Mouse (Mus musculus) activated CD4-positive, CD25-positive, alpha-beta regulatory T cell (primary cell): ENCODE data around the gene Rnaseh2c. TPM values are rescaled to one million over a fixed set of nuclear protein-coding genes. Genes with fewer than 3 reads are reported as not detected.

ENCODE experiments used
- polyA plus RNA-seq, 2 experiments: library from polyadenylated mRNA; unstranded; fragments of 100-300 nt; shearing (Covaris generic); gene quantifications; one replicate each; pipeline ENCODE4 v1.2.1; 2017

Rnaseh2c gene
- polyA plus RNA-seq = 100 to 1,000 TPM; 104 to 115 TPM

GRCm38 (mm10) chr19:5601752-5602541 lies at the start of gene Rnaseh2c:
Rnaseh2c (plus strand) TSS chr19:5601873.

GRCm38 (mm10) chr19:5560457-5561041 lies 41.1 kb upstream of the Rnaseh2c start, which contains the start of gene Ovol1:
Ovol1 (minus strand) TSS chr19:5560646.

GRCm38 (mm10) chr19:5567534-5568469 lies 33.9 kb upstream of the Rnaseh2c start, which contains the start of gene Ap5b1:
Ap5b1 (plus strand) TSS chr19:5568025.

DNA sequence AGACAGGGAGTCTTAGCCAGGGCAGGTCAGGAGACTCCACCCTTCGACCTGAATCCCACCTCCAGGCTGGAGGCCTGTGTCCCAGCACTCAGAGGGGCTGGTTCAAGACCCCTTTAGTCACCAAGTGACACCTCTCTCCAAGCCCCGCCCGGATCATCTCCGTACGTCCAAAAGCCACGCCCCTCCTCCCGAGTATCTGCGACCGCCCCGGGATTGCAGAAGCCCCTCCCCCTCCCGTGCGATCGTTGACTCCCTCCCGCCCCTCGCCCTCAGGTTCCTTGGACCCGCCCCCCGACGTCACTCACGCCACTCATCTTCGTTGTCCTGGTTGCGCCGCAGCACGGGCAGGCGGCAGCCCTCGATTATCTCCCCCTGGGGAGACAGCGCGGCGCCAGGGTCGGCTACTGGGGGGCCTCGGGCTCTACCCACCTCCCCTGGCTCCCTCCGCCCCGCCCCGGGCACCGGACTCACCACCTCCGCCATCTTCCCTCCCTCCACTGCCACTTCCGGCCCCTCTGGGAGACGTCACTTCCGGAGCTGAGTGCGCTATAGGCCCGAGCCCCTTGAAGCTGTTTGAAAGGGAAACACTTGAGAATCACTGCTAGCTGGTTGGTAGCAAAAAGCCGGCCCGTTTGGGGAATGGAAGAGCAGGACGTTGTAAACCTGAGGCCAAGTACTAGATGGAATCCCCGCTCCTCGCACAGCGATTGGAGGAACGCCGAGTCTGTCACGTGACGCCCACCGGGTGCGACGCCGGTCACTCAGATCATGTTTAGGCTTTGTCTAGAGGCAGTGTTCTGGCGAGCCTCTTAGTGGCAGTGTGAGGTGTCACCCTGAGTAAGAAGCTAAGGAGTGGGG lies 8.1 kb downstream of the Rnaseh2c start, which contains the start of gene Kat5:
Kat5 (minus strand) TSS at position 691 of the 858 bp plus-strand sequence.

GRCm38 (mm10) chr19:5637069-5638047 lies 35.7 kb downstream of the Rnaseh2c start, which contains the start of gene Rela:
Rela (plus strand) TSS chr19:5637483.

Other genes starting within 250 kb of the Rnaseh2c start
- gene Eif1ad, start 235.1 kb upstream of the Rnaseh2c start, polyA plus RNA-seq = 10 to 100 TPM; 51.1 to 61.3 TPM
- gene Banf1, start 234.7 kb upstream of the Rnaseh2c start, polyA plus RNA-seq = 100 to 1,000 TPM; 260 to 336 TPM
- 100 to 1,000 TPM; 177 to 178 TPM for gene Sart1, start 213.2 kb upstream of the Rnaseh2c start, polyA plus RNA-seq
- gene Tsga10ip, start 199.3 kb upstream of the Rnaseh2c start, polyA plus RNA-seq = 1 to 10 TPM in 1 of 2 experiments, under 1 TPM in 1; 0.94 to 1.5 TPM
- 100 to 1,000 TPM; 175 to 253 TPM for gene Drap1, start 176.9 kb upstream of the Rnaseh2c start, polyA plus RNA-seq
- gene AI837181, start 176.7 kb upstream of the Rnaseh2c start, polyA plus RNA-seq = 10 to 100 TPM; 35.9 to 38.9 TPM
- gene Fosl1, start 154.3 kb upstream of the Rnaseh2c start, polyA plus RNA-seq = under 1 TPM in 1 of 2 experiments, not detected in 1; 0.10 TPM
- gene Ccdc85b, start 144.0 kb upstream of the Rnaseh2c start, polyA plus RNA-seq = 10 to 100 TPM; 10.6 to 11.9 TPM
- gene Fibp, start 141.3 kb upstream of the Rnaseh2c start, polyA plus RNA-seq = 100 to 1,000 TPM; 135 to 140 TPM
- gene Ctsw, start 133.4 kb upstream of the Rnaseh2c start, polyA plus RNA-seq = 100 to 1,000 TPM; 166 to 186 TPM
- 1 to 10 TPM; 1.6 to 3.1 TPM for gene Efemp2, start 127.9 kb upstream of the Rnaseh2c start, polyA plus RNA-seq
- 10 to 100 TPM; 56.5 to 60.6 TPM for gene Mus81, start 113.5 kb upstream of the Rnaseh2c start, polyA plus RNA-seq
- 1,000 to 10,000 TPM; 4,073 to 4,463 TPM for gene Cfl1, start 111.4 kb upstream of the Rnaseh2c start, polyA plus RNA-seq
- under 1 TPM in 1 of 2 experiments, not detected in 1; 0.22 TPM for gene 1700020D05Rik, start 98.1 kb upstream of the Rnaseh2c start, polyA plus RNA-seq
- 10 to 100 TPM; 10.7 to 22.0 TPM for gene Snx32, start 91.3 kb upstream of the Rnaseh2c start, polyA plus RNA-seq
- gene Ovol1, start 41.2 kb upstream of the Rnaseh2c start, polyA plus RNA-seq = under 1 TPM in 1 of 2 experiments, not detected in 1; 0.57 TPM
- 10 to 100 TPM; 11.7 to 22.5 TPM for gene Ap5b1, start 33.8 kb upstream of the Rnaseh2c start, polyA plus RNA-seq
- 10 to 100 TPM; 37.2 to 37.4 TPM for gene Kat5, start 8.4 kb downstream of the Rnaseh2c start, polyA plus RNA-seq
- gene Rela, start 35.6 kb downstream of the Rnaseh2c start, polyA plus RNA-seq = 100 to 1,000 TPM; 137 to 140 TPM
- gene Sipa1, start 61.8 kb downstream of the Rnaseh2c start, polyA plus RNA-seq = 100 to 1,000 TPM; 121 to 239 TPM
- 10 to 100 TPM; 47.3 to 58.7 TPM for gene Map3k11, start 86.9 kb downstream of the Rnaseh2c start, polyA plus RNA-seq
- gene Pcnx3, start 87.0 kb downstream of the Rnaseh2c start, polyA plus RNA-seq = 10 to 100 TPM; 27.6 to 46.4 TPM
- gene Kcnk7, start 102.5 kb downstream of the Rnaseh2c start, polyA plus RNA-seq = 1 to 10 TPM; 2.7 to 4.0 TPM
- gene Ehbp1l1, start 124.4 kb downstream of the Rnaseh2c start, polyA plus RNA-seq = 10 to 100 TPM; 35.7 to 68.1 TPM
- gene Fam89b, start 127.8 kb downstream of the Rnaseh2c start, polyA plus RNA-seq = 100 to 1,000 TPM; 101 to 122 TPM
- under 1 TPM; 0.74 to 0.98 TPM for gene Ltbp3, start 139.0 kb downstream of the Rnaseh2c start, polyA plus RNA-seq
- gene Scyl1, start 169.5 kb downstream of the Rnaseh2c start, polyA plus RNA-seq = 10 to 100 TPM; 45.0 to 60.9 TPM